Mouse (Mus musculus): ENCODE measurements around the gene Gm49320.
A peak's percentile ranks its signal among the peaks of the same experiment; 100 is the strongest.

Gm49320 gene

DNA sequence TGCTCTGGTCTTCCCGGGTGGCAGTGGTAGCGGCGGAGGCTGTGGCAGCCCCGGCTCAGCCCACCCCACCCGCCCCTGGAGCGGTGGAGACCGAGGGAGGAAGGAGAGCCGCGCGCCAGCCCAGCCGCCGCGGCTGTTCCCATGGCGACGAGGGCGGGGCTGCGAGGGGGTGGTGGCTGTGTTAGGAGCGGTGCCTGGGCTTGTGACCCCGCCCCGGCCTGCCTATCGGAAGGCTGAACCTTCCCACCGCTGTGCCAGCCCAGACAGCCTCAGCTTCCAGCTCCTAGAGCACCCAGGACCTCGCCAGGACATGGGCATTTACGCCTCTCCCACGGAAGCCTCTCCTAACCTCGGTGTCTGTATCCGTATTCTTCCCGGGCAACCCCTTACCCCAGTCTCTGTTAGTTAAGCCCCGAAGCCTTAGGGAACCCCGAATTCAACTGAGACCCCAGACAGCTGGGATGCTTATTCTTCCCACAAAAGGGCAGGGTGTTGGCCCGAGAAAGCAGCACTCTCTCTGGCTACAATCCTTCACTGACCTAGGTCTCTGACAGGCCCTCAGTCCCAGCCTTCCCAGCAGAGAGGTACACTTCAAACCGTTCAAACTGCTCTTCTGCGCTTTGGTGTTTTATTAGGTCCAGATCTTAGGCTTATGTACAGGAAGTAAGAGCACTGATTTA lies 20.6 kb downstream of the Gm49320 start, which contains the start of gene Ctxn1:
Ctxn1 (minus strand) TSS at position 150 of the 680 bp plus-strand sequence.
- DNase-seq (ENCODE audit: low spot score in 2 of 2): peak; percentile 91 to 92

DNA sequence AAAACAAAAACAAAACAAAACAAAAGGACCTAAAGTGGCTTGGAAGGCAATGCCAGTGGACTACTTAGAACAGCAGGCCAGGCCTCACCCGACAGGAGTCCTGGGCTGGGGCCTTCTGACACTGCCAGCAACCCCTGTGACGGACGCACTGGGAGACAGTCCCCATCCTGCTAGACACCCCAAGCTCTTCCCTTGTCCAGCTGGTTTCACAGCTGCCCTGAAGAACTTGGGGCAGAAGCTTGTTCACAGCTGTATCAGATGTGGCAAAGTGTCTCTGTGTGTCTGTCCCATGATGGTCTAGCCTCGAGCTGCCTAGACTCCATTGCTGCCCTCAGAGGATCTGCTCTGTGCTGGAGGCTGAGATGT lies 21.1 kb downstream of the Gm49320 start:
- no peak for DNase-seq (ENCODE audit: low spot score in 2 of 2)

DNA sequence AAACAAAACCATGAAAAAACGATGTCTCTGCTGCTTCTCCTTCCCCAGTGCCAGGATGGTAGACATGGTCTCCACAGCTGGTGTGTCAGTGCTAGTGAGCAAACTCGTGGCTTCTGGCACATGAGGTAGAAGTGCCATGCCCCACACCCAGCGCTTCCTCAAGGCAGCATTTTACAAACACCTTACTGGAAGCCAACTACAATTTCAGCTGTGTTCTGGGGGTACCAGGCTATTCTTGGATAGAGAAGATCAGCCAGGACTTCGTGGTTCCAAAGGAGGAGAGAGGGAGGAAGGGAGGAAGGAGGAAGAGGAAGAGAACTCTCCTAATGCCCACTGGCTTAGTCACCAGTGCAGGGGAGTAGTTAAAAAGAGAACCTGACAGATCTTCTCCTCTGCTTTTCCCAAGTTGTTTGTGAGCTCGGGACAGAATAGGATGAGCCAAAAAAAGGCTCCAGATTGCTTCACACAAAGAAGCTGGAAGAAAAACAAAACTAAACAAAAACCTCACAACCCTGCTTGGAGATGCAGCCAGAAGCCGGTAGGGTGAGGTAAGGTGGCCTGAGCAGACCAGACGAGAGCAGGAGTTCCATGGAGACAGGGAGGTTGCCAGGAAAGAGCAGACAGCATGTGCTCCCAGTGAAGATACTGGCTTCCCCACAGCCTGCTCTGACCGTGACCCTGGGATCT lies 24.6 kb downstream of the Gm49320 start:
- DNase-seq (ENCODE audit: low spot score in 2 of 2): peak; percentile 40 to 48

DNA sequence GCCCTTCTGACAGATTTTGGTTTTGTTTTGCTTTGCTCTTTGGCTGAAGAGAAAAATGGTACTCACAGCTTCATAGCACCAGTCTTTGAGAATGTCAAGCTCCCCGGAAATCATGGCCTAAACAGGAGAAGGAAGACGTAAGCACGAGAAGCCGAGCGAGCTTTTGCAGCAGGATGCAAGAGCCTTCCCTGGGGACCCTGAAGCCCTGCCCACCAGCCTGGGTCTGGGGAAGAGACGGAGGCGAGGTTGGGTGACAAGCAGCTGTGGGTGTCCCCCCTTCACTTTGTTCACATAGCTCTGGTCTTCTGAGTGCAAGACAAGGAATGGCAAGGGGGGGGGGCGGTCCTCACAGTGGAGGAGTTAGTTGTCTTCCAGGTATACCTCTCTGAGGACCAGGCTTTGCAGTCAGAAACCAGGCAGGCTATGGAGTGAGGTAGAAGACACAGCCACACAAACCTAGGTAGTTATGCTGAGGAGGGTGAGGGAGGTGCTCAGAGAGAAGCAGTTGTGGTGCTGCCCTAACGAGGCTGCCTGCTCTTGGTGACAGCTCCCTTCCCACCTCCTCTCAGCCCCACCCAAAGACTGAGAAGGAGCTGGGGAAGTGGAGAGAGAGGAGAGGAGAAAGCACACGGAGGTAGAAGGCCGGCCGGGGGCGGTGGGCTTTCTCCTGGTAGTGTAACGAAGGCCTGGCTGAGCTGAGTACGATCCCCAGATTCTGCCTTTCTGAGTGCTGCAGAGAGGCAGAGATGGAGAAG lies 26.7 kb downstream of the Gm49320 start:
- peak in 1 of 2 experiments; percentile 27 for DNase-seq (ENCODE audit: low spot score in 2 of 2)

DNA sequence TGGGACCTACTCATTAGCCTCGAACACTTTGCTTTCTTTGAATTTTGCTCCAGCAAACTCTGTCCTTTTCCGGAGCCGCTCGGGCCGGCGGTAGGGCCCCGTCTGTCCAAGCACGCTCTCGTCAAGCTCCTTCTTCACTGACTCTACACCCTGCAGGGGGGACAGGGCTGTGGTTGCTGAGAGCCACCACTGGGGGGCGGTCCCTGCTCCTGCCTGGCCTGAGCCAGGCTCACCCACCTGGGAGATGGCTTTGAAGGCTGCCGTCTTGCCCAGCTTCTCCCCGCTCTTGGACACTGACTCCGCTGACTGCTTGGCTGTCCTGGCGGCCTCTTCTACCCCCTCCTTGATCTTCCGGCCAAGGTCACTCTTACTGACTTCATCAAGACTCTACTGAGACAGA lies 29.0 kb downstream of the Gm49320 start:
- DNase-seq (ENCODE audit: low spot score in 2 of 2): no peak

DNA sequence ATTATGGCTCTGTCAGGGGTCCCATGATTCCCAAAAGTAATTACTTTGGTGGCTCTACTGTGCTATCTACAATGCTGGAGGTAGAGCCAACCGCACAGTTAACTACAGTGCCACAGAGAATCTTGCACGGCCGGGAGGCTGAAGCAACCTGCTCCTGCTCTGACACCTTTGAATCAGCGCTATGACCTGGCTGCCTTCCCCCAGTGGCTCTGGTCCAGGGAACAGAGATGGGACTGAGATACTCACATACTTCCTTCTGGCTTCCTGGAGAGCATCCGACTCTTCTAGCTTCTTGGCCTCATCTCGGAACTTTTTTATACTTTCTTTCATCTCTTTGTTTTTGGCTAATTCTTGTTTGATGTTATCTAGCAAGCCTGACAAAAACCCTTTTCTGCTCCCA lies 30.9 kb downstream of the Gm49320 start:
- DNase-seq (ENCODE audit: low spot score in 2 of 2): no peak

DNA sequence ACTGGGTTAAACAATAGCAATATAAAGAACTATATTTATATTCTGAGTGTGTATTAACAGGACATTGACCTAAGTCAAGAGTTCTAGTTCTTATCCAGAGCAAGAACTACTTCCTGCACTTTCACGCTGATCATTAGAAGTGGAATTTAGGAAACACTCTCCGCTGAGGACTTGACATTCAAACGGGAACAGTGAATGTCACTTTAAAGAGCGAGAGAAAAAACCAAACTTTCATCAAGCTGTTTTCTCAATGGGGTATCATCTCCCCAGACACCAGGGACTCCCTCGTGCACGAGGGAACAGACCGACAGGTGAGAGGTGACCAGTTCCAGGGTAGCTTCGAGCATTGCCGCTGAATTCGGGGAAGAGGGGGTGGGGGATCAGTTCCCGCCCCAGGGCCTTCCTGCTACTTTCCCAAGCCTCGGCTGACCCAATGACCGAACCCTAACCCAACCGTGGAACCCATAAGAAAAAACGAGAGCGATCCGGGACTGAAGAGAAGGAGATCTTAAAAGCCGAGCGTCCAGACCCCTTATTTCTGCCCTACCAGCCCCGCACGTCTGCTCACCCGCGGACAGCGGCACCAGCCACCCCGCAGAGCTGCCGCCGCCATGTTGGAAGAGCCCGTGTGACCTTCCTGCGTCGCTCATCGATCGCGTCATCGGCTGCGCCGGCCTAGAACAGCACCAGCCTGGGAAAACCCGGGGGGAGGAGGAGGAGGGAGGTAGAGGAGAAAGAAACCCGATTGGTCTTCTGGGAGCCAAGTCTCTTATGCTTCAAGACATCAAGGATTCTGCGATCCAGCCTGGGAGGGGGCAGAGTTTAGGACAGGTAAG lies 36.8 kb downstream of the Gm49320 start, which contains the start of gene Timm44:
Timm44 (minus strand) TSS at position 639 of the 836 bp plus-strand sequence.
- peak; percentile 98 for DNase-seq (ENCODE audit: low spot score in 2 of 2)

DNA sequence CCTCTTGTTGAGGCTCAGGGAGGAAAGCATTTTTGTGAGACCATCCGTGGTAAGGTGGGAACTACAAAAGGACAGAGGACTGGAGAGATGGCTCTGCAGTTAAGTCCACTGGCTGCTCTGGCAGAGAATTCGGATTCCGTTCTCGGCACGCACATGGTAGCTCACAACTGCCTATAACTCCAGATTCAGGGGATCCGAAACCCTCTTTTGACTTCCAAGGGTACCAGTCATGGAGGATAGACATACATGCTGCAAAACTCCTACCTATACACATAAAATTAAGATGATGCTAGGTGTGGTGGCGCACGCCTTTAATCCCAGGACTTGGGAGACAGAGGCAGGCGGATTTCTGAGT lies 37.4 kb downstream of the Gm49320 start:
- DNase-seq (ENCODE audit: low spot score in 2 of 2): no peak

DNA sequence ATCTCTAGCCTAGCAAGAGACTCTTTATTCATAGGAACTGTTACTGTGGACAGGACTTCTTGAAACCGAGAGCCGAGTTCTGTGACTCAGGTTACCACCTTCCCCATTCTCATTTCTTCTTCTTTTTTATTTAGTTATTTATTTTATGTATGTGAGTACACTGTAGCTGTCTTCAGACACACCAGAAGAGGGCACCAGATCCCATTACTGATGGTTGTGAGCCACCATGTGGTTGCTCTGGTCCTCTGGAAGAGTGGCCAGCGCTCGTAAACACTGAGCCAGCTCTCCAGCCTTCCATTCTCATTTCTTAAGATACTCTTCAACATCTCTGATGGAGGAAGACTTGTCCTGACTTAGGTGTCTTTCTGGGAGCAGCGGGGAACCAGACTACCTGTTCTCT lies 54.1 kb downstream of the Gm49320 start:
- DNase-seq (ENCODE audit: low spot score in 2 of 2): no peak

DNA sequence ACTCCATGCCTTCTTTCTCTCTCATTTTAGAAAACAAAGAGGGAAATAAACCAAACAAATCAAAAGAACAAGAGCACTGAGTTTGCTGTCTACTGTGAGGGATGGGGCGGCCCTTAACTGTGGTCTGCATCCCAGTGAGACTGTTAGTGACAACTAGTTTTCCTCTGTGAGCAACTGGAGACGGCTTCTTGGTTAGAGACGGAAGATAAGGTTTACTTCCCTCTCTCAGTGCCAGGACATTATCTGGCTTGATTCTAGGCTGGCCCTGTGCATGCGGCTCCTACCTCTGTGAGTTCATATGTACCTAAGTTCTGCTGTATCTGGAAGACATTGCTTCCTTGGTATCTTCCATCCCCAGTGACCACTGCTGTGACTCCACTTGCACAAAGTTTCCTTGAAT lies 59.2 kb downstream of the Gm49320 start:
- no peak for DNase-seq (ENCODE audit: low spot score in 2 of 2)
